Mouse (Mus musculus): ENCODE data around the gene 3110082I17Rik.

DNA sequence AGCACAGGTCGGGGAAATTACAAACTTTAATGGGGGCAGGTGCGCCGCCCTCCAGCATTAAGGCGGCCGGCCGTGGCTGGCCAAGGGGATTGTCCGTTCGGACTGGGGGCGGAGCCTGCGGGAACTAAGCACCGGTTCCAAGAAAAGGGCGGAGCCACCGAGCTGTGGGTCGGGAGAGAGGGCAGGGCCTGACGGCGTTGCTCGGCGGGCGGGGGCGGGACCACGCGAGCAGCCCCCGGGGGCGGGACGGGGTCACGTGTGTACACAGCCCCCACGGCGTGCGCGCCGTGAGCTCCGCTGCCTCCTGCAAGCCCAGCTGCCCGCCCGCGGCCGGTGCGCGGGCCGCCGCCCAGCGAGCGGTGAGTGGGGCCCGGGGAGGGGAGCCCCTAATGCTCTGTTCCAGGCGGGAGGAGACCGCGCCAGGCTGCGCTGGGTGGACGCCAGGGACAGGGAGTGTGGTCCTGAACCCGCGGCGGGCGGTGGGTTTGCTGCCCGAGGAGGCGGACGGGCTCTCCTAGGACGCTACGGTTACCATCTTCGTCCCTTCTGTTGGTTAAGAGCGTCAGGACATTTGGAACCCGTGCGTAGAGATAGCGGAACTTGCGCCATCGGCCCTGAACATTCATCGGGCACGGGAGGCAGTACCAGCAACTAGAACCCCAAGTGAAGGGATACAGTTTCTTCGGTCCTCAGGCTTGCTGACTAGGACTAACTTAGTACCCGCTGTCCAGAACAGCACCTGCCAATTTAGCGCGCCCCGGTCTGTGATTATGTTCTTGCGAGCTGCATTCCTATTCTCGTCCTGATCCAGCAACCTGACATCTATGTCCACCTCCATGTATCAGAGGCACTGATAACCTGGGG, 79.7 kb downstream of the 3110082I17Rik start:
- no peak for TF ChIP-seq CTCF (IDR thresholded peaks at IDR 0.05; ENCODE audit: low read depth, low read length)
- peak; percentile 74 for TF ChIP-seq POLR2A (IDR thresholded peaks at IDR 0.05; ENCODE audit: extremely low read depth, insufficient read depth, low read length)
